Mouse (Mus musculus): Measurements from ENCODE around the gene Fbxo47.
"Not testable (repeated sequence)": the region's sequence is repeated elsewhere in the genome, so short reads cannot be mapped to it uniquely, and the experiment has no call there.

The Fbxo47 gene

DNA sequence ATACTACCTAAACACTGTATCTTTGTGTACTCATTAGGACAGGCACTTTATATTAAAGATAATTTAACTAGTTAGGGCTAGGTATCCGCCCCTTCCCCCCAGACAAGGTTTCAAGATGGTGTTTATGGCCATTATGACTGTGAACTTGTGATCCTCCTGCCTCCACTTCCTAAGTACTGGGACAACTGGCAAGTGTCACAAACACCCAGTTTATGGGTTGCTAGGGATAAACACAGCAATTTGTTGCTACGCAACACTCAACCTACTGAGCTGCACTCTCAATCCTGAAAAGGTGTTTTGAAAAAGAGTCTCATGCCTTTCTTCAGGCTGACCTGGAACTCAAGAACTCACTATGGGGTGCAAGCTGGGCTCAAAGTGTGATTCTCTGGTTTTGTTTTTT lies 6.6 kb downstream of the Fbxo47 start:
- DNase-seq: no peak

DNA sequence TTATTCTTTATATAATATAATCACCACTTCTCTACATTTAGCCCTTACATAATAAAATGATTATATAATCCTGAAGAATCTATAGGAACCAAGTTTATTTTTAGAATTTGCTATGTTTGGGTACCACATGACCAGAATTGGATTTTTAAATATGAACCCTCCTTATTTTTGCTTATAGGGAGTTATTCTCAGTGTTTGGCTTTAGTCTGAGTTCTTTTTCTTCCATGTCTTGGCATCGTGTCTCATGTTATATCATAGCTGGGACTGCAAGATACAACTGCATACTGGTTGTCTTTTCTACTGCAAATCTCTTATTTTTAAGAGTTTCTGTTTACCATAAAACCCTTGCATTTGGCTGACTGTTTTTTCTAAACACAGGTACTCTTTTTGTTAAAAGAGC lies 9.6 kb downstream of the Fbxo47 start:
- no peak for DNase-seq

DNA sequence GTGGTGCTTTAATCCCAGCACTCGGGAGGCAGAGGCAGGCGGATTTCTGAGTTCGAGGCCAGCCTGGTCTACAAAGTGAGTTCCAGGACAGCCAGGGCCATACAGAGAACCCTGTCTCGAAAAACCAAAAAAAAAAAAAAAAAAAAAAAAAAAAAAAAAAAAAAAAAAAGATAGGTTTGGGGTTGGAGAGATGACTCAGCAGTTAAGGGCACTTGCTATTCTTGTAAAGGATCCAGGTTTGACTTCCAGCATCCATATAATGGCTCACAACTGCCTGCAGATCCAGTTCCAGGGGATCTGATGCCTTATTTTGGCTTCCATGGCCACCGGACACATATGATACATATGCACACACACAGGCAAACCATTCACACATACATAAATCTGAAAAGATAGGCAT lies 11.6 kb downstream of the Fbxo47 start:
- not testable (repeated sequence) for DNase-seq

DNA sequence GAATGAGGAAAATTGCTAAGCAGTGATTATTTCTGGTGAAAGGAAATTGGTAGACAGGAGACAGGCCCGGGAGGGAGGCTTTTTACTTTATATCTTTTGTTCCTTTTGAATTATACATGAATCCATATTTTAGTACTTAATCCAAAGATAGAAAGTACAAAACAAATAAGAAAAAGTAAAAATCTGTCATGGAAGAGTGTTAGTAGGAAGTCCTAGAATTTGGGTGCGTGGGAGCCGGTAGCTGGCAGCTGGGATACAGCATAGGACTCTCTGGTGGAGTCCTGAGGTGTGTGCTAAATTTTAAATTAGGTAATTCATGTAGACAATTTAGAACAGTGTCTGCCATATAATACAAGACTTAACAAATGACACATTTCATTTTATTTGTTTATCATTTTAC lies 16.4 kb downstream of the Fbxo47 start:
- DNase-seq: no peak

DNA sequence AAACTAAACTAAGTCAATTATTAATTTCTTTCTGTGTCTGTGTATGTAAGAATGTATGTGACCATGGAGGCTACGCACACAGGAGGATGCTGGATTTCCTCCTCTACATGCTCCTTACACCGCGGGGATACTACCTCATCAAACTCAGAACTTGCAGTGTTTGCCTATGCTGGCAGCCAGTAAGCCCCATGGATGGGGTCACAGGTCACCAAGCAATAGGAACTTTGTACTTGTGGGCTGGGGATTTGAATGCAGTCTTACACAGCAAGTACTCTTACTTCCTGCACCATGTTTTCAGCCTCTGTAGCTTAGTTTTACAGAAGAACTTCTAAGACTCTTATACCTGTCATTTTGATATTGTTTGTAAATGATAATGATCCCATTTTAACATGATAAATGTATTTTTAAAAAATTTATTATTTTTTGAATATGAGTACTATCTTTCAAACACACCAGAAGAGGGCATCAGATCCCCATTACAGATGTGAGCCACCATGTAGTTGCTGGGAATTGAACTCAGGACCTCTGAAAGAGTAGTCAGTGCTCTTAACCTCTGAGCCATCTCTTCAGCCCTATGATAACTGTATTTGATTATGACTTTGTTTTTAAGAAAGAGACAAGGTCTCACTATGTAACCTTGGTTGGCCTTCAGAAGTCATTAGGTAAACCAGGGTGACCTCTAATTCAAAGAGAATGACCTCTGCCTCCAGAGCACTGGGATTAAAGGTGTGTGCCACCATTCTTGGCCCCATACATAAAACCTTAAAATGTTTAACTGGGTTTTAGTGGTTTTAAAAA lies 17.7 kb downstream of the Fbxo47 start:
- no peak for DNase-seq

DNA sequence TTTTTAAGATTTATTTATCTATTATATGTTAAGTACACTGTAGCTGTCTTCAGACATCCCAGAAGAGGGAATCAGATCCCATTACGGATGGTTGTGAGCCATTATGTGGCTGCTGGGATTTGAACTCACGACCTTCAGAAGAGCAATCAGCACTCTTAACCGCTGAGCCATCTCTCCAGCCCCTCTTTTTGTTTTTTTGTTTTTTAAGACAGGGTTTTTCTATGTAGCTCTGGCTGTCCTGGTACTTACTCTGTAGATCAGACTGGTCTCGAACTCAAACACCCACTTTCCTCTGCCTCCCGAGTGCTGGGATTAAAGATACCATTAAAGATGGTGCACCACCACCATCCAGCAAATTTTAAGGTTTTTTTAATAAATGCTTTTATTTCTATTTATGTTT lies 18.5 kb downstream of the Fbxo47 start:
- no peak for DNase-seq

DNA sequence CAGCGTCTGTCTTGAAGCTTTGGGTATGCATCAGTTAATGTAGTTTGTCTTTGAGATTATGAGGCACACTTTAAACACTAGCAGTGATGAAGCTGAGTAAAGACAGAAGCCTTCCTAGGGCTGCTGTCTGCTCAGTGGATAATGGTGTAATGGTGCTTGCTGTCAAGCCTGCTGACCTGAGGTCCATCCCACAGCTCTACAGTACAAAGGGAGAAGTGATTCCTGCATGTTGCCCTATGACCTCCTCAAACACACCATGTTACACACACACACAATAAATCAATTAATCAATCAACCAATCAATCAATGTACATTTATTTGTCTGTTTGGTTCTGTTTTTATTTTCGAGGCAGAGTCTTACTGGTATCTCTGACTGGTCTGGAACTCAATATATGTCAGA lies 21.8 kb downstream of the Fbxo47 start:
- DNase-seq: no peak

DNA sequence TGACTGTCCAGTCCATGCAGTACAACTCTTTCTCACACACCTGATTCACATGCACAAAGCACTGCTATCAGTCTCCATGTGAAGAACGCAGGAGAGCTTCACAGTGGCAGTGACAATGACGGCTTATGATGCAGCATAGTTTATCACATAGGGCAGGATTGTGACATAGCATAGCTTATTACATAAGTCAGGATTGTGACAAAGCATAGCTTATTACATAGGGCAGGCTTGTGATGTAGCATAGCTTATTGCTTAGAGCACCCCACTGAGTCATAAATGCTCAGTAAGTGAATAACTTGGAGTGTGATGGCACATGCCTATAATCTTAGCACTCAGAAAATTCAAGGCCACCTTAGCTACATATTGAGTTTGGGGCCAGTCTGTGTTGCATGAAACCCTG lies 28.5 kb downstream of the Fbxo47 start:
- DNase-seq: no peak

DNA sequence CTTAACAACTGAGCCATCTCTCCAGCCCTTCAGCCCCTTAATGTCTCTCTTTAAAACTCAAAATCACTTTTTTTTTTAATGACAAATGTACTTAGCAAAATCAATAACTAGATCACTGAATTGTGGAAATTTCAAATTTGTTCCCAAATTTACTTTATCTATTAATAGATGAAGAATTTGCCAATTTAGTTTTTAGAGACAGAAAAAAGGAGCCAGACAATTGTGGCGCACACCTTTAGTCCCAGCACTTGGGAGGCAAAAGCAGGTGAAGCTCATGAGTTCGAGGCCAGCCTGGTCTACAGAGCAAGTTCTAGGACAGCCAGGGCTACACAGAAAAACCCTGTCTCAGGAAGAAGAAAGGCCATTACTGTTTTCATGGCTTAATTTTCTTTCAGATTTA lies 32.4 kb downstream of the Fbxo47 start:
- no peak for DNase-seq

DNA sequence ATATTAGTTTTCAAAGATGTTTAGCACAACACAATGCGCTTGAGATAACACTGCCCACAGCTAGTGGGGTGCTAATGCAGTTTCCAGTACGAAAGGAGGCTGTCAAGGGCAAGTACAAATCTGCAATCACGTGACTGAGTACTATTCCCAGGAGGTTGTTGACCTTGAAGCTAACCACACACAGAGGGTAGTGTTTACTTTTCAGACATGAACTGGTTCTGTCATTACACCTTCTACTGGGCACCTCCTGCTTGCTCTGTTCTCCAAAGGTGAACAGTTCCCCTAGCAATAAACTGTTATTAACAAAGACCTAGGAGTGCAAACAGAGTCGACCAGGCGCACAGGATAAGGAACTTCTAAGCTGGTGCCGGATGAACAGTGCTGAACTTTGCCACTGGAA lies 33.6 kb downstream of the Fbxo47 start:
- no peak for DNase-seq

DNA sequence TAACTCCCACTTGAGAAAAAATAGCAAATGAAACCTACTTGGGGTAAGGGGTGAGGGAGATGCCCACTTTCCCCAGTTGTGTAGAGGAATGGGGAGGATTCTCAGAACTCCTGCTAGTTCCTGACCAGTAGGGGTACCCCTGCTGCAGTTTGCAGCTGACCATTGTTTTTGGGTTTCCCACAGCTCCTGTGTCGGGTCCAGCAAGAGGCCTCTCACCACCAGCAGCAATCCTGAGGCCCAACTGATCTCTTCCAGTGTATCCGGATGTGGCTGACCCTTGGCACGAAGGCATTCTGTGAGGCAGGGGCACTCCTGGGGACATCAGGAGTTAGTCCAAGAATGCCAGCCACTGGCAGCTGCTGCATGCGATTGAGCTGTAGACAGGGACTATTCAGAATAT lies 42.0 kb downstream of the Fbxo47 start:
- DNase-seq: no peak

DNA sequence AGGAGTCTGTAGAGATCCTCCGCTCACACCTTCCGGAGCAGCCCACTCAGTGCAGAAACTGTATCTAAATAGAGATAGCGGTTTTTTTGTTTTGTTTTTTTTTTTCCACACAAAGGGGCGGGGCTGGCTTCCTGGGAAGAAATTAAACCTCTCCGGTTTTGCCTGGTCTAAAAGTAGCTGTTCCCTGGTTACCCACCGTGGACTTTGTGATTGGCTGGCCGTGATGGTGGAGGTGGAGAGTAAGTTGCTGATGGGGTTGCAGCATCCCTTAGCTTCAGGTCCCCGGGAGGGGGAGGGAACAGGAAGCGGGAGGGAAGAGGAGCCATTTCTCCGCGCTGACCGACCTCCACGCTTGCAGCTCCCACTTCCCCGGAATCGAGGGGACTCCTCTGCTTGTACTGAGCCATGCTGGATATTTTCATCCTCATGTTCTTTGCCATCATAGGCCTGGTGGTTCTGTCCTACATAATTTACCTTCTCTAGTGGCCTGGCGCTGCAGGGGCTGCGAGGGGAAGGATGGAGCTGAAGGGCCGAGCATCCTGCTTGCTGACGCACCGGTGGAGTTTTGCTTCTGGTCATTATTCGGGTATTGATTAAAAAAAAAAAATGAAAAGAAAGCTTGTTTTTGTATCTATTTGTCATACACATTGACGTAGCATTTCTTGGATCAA lies 42.8 kb downstream of the Fbxo47 start:
- no peak for DNase-seq

DNA sequence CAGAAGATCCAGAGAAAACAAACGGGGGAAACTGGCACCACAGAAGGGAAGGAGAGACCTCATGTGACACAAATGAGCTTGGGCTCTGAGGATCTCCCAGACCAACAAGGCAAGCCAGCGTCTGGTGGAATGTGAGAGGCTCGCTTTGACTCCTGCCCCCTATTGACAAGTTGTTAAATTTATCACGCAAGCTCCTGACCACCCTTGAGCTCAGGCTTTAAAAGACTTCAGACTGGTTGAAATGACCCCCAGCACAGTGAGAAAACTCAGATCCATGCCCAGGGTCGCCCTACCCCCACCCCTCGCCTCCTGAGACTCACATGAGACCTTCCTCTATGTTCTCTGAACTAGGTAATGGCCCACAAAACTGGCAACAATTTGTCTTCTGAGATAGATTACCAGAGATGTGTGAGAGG lies 43.4 kb downstream of the Fbxo47 start, which contains the start of gene B230217C12Rik:
TSS of gene B230217C12Rik (plus strand) at position 242 of the 416 bp plus-strand sequence.
- no peak for DNase-seq

DNA sequence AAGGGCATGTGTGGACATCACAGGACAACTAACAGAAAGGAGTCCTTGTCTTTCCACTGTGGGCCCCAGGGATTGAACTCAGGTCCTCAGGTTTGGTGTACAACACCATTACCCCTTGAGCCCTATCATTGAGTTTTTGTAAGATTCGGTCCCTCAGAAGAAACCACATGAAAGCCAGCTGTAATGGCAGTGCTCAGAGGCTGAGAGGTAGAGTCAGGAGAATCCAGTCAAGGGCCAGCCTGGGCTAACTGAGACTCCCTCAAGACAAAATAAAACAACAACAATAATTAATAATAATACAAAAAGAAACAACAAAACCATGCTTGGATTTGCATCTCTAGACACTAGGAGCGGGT lies 43.8 kb downstream of the Fbxo47 start:
- no peak for DNase-seq

DNA sequence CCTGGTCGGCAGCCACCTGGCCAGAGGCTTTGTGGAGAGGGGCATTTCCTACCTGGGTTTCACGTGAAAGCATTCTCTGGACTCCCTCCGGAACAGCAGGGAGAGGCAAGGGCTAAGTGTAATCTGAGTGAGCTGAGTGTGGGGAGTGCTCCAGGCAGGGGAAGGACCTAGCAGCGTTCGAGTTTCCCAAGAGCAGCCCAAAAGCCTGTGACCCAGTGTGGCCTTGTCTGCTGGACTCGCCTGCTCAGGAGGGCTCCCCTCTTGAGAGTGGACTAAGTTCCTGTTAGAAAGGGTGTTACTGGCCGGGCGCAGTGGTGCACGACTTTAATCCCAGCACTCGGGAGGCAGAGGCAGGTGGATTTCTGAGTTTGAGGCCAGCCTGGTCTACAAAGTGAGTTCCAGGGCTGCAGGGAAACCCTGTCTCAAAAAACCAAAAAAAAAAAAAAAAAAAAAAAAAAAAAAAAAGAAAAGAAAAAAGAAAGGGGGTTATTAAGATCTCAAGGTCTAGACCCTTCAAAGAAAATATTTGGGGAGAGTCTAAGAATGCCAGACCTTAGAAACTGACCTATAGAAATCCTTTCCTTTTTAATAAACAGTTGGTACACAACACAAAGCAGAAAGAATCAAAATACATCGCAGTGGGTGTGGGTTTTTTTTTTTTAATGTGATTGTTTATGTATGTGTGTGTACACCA lies 44.4 kb downstream of the Fbxo47 start:
- DNase-seq: no peak

DNA sequence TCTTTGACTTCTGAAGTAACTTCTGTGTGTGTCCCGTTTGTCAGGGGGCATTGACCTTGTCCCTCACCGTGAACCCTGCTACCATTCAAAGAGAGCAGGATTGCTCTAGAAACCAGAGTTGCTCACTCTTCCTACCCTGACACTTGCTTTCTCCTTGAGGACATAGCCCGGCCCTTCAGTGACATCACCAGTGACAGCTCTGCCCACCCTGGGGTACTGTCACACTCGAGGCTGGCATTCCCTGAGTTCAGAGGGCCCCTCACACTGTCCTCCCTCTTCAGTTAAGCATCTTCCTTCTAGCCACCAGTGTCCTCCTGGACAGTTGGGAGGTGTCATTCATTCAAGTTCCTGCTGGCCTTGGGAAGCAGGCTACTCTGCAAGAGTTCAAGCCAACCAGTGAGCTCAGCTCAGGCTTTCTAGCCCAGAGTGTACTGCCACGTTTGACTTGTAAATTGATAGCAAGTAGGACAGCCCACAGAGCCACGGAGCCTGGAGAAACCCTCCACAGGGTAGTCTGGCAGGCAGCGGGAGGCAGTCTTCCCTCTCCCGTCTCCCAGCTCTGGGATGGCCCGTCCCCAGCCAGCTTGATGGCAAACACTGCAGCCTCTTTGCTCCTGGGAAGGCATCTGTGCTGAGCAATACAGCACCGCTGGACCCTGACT lies 45.0 kb downstream of the Fbxo47 start:
- DNase-seq: no peak

DNA sequence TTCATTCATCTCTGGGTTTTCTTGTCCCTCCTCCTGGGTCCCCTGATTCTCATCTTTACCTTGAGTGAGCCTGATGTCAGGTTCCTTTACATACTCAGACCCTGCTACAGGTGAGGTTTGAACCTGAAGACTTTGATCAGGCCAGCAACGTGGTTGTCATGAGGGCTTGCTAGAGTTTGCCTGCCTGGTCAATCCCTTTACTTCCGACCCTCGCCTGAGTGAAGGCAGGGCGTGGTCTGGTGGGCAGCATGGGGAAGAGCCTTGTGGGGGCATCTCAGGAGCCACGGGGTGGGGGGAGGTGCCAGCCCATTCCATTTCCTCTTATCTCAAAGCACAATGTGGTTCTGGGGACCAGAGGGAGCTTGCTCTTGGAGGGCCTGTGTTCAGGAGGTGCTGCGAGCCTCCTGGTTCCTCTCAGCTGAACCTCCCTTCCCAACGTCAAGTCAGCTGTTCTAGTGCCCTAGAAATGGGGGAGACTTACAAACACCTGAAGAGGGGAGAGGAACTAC lies 46.3 kb downstream of the Fbxo47 start:
- DNase-seq: no peak

DNA sequence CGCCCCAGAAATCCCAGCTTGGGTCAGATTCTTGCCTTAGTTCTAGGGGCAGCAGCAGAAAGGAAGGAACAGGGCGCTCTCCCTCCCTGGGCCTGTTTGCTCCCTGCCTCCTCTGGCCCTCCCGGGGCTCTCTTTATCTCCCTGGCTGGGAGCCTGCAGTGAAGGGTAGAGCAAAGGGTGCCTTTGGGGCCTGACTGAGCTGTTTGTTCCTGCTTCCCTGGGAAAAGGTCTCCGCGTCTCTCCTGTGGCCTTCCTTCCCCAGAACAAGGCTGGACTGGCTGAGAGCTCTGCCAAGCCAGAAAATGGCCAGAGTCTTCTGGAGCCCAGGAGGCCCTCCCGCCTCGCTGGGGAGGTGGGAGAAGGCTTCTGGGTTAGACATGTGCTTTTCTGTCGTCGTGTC lies 46.9 kb downstream of the Fbxo47 start:
- DNase-seq: not testable (repeated sequence)

DNA sequence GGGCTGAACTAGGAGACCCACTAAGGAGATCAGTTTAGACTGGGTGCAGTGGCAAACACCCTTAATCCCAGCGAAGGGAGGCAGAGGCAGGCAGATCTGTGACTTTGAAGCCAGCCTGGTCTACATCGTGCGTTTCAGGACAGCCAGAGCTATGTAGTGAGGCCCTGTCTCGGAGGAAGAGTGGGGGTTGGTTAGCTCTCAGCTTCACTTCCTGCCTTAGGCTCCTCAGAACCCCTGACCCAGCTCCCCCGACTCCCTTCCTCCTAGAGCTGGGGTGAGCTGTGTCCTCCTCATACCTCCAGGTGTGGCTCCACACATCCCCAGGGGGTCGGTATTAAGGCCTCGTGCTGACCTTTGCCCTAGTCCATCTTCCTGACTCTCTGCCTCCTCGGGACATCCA lies 47.4 kb downstream of the Fbxo47 start:
- DNase-seq: no peak

DNA sequence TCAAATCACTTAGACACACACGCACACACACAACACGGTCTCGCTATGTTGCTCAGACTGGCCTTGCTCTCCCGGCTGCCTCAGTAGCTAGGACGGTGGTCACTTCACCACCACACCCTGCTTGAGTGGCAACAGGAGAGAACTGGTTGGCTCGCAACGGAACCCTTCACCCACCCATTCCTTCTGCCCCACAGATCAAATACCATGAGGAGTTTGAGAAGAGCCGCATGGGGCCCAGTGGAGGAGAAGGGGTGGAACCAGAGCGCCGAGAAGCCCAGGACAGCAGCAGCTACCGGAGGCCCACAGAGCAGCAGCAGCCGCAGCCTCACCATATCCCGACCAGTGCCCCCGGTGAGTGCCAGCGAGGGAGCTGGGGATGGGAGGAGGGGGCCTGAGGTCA lies 50.6 kb downstream of the Fbxo47 start:
- no peak for DNase-seq

DNA sequence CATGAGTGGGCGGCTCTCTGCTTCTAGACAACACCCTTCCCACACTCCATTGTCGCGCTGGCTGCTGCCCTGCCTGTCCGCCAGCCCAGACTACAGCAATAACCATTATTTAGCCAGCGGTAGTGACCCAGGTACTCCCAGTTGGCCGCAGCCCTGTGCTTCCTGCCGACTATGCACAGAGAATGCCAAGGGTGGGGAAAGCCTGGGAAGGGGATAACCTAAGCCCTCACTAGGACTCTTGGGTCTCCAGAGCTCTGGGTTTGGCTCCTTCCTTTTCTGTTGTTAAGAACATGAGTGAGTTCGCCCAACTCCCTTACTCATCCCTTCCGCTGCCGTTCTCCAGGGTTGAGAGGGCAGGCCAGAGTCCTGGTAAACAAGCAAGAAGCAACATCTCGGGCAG lies 52.0 kb downstream of the Fbxo47 start:
- no peak for DNase-seq

DNA sequence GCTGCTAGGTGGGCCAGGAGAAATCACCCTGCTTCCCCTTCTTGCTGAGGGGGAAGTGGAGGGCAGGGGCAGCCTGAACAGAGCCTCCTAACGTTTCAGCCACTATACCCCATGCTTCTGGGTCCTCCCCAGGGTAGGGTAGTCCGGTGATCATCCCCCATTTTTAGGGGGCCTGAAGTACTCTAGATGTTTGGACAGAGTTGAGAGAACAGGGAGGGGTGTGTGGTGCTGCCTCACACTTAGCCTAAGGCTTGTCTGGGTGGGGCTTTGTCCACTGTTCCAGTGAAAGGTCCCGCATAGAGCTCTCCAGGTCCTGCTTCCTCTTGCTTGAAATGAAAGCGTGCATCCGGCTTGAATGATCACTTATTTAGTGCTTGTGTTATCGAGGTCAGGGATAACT lies 53.5 kb downstream of the Fbxo47 start:
- DNase-seq: no peak

DNA sequence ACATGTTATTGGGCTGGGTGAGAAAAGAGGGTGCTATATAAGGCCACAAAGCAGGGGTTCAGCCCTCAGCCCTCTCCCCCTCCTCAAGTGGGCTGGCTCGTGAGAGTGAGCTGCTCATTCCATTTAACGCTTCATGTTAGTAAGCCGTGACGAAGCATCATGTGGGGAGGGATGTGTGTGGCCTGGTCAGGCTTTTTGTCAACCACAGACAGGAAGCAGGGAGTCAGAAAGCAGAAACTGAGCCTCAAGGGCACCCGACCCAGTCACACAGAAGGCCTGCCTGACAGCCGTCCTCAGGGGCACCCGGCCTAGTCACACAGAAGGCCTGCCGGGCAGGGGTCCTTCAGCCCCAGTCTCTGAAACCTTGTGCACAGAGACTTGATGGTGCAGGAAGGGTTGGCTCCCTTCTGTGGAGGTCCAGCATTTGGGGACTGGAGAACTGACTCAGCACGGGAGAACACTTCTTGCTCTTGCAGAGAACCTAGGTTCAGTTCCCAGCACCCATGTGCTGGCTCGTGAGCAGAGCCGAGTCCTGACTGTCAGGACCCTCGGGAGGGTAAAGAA lies 54.0 kb downstream of the Fbxo47 start:
- DNase-seq: no peak
